Mouse (Mus musculus) heart, embryonic 16.5 days (tissue): ENCODE data around the gene Hspa13. TPM values are rescaled to one million over a fixed set of nuclear protein-coding genes. Genes with fewer than 3 reads are reported as not detected.

ENCODE experiments used
- ATAC-seq: fragments of 200-750 bp; cut with Nextera tagmentation; replicated peaks from 2 replicates; pipeline ENCODE4 v1.8.0; 2017; ENCODE audit warnings: moderate number of reproducible peaks; ENCODE audit not compliant: insufficient read depth, low FRiP score; ENCODE audit errors: extremely low read depth
- H3K27ac ChIP-seq: fragments of 300-500 bp; sonication (generic); 2 replicates; pipeline ENCODE4 v1.5.1; 2014; ENCODE audit warnings: mild to moderate bottlenecking, low read length, control low read depth, moderate library complexity
- H3K27me3 ChIP-seq: fragments of 300-500 bp; sonication (generic); 2 replicates; pipeline ENCODE4 v1.6.1; 2014; ENCODE audit warnings: low read length, mixed read lengths; ENCODE audit not compliant: control insufficient read depth, insufficient read depth
- H3K36me3 ChIP-seq: fragments of 300-500 bp; sonication (generic); 2 replicates; pipeline ENCODE4 v1.6.1; 2014; ENCODE audit not compliant: control insufficient read depth, insufficient read depth
- H3K4me1 ChIP-seq: fragments of 300-500 bp; sonication (generic); 2 replicates; pipeline ENCODE4 v1.6.1; 2014; ENCODE audit warnings: low read length, mixed read lengths; ENCODE audit not compliant: control insufficient read depth, insufficient read depth
- H3K4me2 ChIP-seq: fragments of 300-500 bp; sonication (generic); 2 replicates; pipeline ENCODE4 v1.6.1; 2014; ENCODE audit warnings: low read depth, mild to moderate bottlenecking, control low read depth, low read length
- H3K4me3 ChIP-seq: fragments of 300-500 bp; sonication (generic); 2 replicates; pipeline ENCODE4 v1.5.1; 2014; ENCODE audit warnings: mild to moderate bottlenecking, control low read depth, low read length
- H3K9ac ChIP-seq: fragments of 300-500 bp; sonication (generic); 2 replicates; pipeline ENCODE4 v1.6.1; 2014; ENCODE audit warnings: low read length, control low read depth
- H3K9me3 ChIP-seq: fragments of 300-500 bp; sonication (generic); replicated peaks from 2 replicates; pipeline ENCODE4 v1.6.1; 2016; ENCODE audit warnings: low read length; ENCODE audit not compliant: control insufficient read depth
- whole genome bisulfite sequencing: fragments of 180-500 bp; shearing (Covaris S2); extraction: QIAGEN DNeasy Blood & Tissue Kit; methylation state at CpG from one replicate; pipeline ENCODE4 v1.1.7; 2014; 5-methylcytosine and 5-hydroxymethylcytosine counted together
- polyA plus RNA-seq: library from polyadenylated mRNA; unstranded; fragments of >200 nt; fragmentation: Nextera tagmentation; extraction: Ambion mirVana; gene quantifications from 2 replicates; pipeline ENCODE4 v1.2.1, GENCODE M21; 2015

Gene Hspa13
- 16.8 and 17.7 TPM in 2 replicates for polyA plus RNA-seq

DNA sequence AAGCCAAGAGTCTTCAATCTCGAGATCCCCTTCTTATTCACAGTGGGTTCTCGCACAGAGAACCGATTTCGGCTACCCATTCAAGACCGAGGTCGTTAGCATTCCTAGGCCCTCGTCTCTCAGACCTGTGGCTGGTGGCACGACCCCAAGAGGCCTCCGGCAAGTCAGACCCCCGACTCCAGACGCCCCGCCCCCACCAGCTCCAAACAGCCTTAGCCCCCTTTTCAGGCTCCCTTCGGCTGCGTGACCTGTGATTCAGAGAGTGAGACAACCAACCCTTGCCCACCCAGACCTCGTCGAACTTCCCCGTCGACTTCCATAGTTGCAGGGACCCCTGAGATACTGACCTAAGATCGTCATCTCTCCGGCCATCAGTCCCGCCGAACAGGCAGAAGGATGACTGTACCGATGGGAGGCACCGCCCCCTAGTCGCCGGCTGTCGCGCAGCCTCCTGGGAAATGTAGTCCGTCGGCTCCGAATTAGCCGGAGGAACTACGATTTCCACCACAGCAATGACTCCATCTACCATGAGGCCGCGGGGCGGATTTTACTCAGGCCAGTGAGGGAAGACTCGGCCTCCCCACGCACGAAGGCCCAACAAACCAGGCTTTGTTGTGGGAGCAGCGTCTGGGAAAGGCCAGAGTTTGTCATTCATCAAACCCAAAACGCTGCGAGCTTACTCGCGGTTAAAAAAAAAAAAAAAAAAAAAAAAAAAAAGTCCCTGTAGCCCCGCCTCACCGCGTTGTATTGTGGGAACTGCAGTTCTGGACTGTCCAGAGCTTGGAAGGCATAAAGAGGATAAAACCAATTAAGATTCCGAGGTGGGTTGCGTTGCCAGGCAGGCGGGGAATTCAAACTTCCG lies at the start of gene Hspa13:
TSS of gene Hspa13 (minus strand) at position 717 of the 862 bp plus-strand sequence.
- H3K4me2 ChIP-seq = peak within 1 kb of the TSS; percentile 85
- H3K9me3 ChIP-seq = no peaks in the 10 kb centered on the region
- peak within 1 kb of the TSS; percentile 85 for H3K9ac ChIP-seq
- H3K4me1 ChIP-seq = peaks cover 10% of the 10 kb centered on the region
- peak within 1 kb of the TSS; percentile 92 for H3K4me3 ChIP-seq
- peak within 1 kb of the TSS; percentile 68 for H3K27ac ChIP-seq
- under 1% methylated on average over 51 of the region's 51 CpGs for WGBS
- H3K36me3 ChIP-seq = peaks cover 3% of the 10 kb centered on the region; the same call in 1 of the 2 replicates
- peak; percentile 99 for ATAC-seq
- no peaks in the 10 kb centered on the region for H3K27me3 ChIP-seq

- Histone ChIP-seq H3K4me2 (no peak overlapping the region), H3K27me3 (no peaks in the 10 kb centered on the region), H3K9ac (no peak overlapping the region), H3K4me3 (no peak overlapping the region), H3K27ac (no peak overlapping the region), H3K36me3 (no peaks in the 10 kb centered on the region), H3K4me1 (no peaks in the 10 kb centered on the region), H3K9me3 (no peaks in the 10 kb centered on the region)
- WGBS = 36% methylated on average over 1 of the region's 1 CpGs
- no peak for ATAC-seq
Observed at GRCm38 (mm10) chr16:75779271-75779670, 12.4 kb upstream of the Hspa13 start.

GRCm38 (mm10) chr16:75773222-75773621 lies 6.3 kb upstream of the Hspa13 start:
- Histone ChIP-seq H3K9ac (no peak overlapping the region), H3K4me3 (no peak overlapping the region), H3K4me1 (no peaks in the 10 kb centered on the region), H3K27me3 (no peaks in the 10 kb centered on the region), H3K4me2 (no peak overlapping the region), H3K9me3 (no peaks in the 10 kb centered on the region), H3K27ac (no peak overlapping the region), H3K36me3 (no peaks in the 10 kb centered on the region)
- no peak for ATAC-seq
- WGBS = 86% methylated on average over 10 of the region's 10 CpGs

GRCm38 (mm10) chr16:75767250-75768002 lies 522 bp upstream of the Hspa13 start:
- no peaks in the 10 kb centered on the region for H3K27me3 ChIP-seq
- peak overlapping the region; percentile 92 for H3K4me3 ChIP-seq
- H3K4me2 ChIP-seq = peak overlapping the region; percentile 76
- WGBS = 18% methylated on average over 21 of the region's 21 CpGs
- H3K9ac ChIP-seq = peak overlapping the region; percentile 68
- peak; percentile 43; the same call in 1 of the 2 replicates for ATAC-seq
- H3K36me3 ChIP-seq = peaks cover 3% of the 10 kb centered on the region; the same call in 1 of the 2 replicates
- peak overlapping the region; percentile 68 for H3K27ac ChIP-seq
- no peaks in the 10 kb centered on the region for H3K9me3 ChIP-seq
- peaks cover 10% of the 10 kb centered on the region for H3K4me1 ChIP-seq

DNA sequence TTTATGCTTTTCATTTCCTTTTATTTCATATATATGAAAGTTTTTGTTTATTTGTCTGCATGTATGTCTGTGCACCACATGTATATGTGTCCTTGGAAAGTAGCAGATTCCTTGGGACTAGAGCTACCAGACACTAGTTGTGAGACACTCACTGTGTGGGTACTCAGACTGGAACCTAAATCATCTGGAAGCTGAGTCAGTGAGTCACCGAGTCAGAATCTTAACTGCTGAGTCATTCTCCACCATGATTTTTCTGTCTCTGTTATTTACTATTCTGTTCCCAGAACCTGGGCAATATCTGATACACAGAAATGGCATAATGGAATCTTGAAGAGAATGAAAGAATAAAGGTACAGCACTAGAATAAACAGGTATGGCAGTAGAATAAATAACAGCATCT lies 14.0 kb downstream of the Hspa13 start:
- WGBS = 49% methylated on average over 1 of the region's 1 CpGs
- Histone ChIP-seq H3K9ac (no peak overlapping the region), H3K4me2 (no peak overlapping the region), H3K4me1 (no peaks in the 10 kb centered on the region), H3K27me3 (no peaks in the 10 kb centered on the region), H3K9me3 (no peaks in the 10 kb centered on the region), H3K27ac (no peak overlapping the region), H3K36me3 (peaks cover 11% of the 10 kb centered on the region), H3K4me3 (no peak overlapping the region)
- ATAC-seq = no peak

DNA sequence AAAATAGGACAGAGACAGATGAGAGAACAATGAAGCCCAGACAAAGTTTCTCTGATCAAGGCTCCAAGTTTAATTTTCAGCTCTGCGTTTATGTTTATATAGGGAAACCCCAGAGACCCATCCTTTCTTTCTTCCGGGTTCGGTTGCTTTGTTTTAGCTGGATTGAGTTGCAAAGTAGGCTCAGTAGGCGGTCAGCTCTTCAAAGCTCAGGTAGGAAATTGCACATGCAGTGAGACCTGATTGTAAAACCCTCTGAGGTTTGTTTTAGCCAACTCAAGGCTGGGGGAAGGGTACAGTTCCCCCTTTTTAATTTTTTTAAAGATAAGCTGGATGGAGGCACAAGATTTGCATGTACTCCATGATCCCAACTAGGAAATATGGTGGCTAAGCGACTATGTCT lies 16.8 kb downstream of the Hspa13 start:
- no peak for ATAC-seq
- H3K36me3 ChIP-seq = no peaks in the 10 kb centered on the region
- H3K4me3 ChIP-seq = no peak overlapping the region
- 61% methylated on average over 5 of the region's 5 CpGs for WGBS
- H3K27ac ChIP-seq = no peak overlapping the region
- H3K4me1 ChIP-seq = no peaks in the 10 kb centered on the region
- H3K9ac ChIP-seq = no peak overlapping the region
- H3K9me3 ChIP-seq = no peaks in the 10 kb centered on the region
- no peak overlapping the region for H3K4me2 ChIP-seq
- H3K27me3 ChIP-seq = no peaks in the 10 kb centered on the region

DNA sequence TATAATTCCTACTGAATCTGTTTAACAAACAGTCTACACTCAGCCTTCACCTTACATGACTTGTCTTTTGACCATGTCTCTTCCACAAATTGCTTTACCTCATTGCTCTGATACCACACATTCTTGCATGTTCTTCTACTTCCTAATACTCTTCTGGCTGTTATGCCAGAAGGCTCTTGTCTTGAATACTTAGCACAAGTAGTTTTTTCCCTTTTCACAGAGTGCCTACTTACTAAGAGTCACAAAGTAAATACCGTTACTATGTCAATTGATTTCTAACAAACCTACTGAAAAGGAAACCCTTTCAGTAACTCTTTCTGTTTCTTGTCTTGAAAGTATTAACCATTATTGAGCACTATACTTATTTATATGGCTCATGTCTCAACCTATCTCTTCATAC lies 18.0 kb downstream of the Hspa13 start:
- Histone ChIP-seq H3K4me2 (no peak overlapping the region), H3K9ac (no peak overlapping the region), H3K36me3 (no peaks in the 10 kb centered on the region), H3K4me1 (no peaks in the 10 kb centered on the region), H3K9me3 (no peaks in the 10 kb centered on the region), H3K27ac (no peak overlapping the region), H3K4me3 (no peak overlapping the region), H3K27me3 (no peaks in the 10 kb centered on the region)
- 76% methylated on average over 1 of the region's 1 CpGs for WGBS
- ATAC-seq = no peak

DNA sequence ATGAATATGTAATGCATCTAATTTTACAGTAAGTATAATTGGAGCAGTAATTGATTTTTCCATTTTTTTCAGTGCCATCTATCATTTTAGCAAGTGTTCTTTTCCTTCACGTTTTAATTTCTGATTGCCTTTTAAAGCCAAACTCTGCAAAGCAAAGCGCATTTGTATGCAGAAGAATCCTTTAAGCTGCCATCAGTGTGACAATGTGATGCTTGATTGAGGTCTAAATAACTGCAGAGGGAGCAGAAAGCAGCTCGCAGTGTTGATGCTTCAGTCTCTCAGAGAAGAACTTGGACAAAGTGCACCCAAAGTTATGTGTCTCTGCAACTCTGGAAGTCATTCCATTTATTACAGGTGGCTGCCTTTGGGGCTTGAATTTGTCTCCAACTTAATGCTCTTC lies 22.9 kb downstream of the Hspa13 start:
- H3K9me3 ChIP-seq = no peaks in the 10 kb centered on the region
- H3K9ac ChIP-seq = no peak overlapping the region
- H3K27ac ChIP-seq = no peak overlapping the region
- H3K36me3 ChIP-seq = no peaks in the 10 kb centered on the region
- no peaks in the 10 kb centered on the region for H3K4me1 ChIP-seq
- H3K4me3 ChIP-seq = no peak overlapping the region
- H3K27me3 ChIP-seq = no peaks in the 10 kb centered on the region
- H3K4me2 ChIP-seq = no peak overlapping the region
- no peak for ATAC-seq
- WGBS = 60% methylated on average over 3 of the region's 3 CpGs
